Mouse (Mus musculus) mature B cell (primary cell): ENCODE results near the gene Spns2.
"Not testable (repeated sequence)": the region's sequence is repeated elsewhere in the genome, so short reads cannot be mapped to it uniquely, and the experiment has no call there.

ENCODE experiments used
- in situ Hi-C: fragments of 300-500 bp; cut with MboI; formaldehyde crosslinking; loops from 2 replicates; pipeline ENCODE4 v1.14.3; 2019

Gene Spns2

DNA sequence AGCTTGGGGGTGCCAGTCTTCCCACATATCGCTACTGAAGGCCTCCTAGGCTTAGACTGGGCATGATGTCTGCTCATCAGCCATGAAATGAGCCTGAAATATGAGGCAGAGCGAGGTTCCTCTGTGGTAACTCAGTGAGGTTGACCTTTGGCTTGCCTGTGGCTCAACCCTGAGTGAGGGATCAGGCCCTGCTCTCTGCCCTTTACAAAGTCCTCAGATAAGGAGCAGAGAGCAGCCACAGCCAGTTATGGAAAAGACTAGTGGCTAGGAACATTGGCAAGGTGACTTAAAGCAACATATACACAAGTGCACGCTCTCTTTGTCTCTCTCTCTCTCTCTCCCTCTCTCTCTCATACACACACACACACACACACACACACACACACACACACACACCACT, 14.8 kb downstream of the Spns2 start:
- in situ Hi-C loops: no loop called here

DNA sequence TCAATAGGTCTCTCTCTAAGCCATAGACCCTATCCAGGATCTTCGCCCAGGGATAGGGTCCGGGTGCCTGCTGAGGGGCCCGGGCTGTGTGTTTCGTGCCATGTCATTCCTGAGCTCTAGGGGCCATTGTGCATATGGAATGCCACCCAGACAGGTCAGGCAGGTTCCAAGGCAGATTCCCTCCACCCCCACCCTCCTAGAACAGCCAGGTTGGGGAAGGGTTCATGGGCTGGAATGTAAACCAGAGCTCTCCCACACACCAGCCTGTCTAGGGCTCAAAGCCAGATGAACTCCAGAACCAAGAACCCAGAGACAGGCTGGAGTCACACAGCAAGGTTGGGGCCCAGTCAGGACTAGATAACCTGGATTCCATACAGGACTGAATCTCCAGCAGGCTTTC, 16.2 kb downstream of the Spns2 start:
- in situ Hi-C loops: no loop called here

DNA sequence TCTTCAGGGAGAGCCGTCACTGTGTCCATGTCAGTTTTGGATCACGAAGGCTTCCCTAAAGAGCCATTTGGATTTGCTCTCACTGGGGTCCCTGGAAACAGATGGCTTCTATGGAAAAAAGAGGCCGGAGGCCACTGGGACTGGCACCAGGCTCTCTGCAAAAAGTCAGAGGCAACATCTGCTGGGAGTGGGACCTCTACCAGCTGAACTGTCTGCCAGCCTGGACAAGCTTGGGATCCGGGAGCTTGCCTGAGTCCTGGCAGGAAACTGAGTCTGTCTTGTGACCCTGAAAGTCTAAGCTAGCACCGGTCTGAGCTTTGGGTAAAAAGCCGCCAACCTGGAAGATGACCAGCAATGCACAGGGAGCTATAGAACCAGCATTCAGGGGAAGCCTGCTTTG, 18.3 kb downstream of the Spns2 start:
- in situ Hi-C loops: no loop called here

DNA sequence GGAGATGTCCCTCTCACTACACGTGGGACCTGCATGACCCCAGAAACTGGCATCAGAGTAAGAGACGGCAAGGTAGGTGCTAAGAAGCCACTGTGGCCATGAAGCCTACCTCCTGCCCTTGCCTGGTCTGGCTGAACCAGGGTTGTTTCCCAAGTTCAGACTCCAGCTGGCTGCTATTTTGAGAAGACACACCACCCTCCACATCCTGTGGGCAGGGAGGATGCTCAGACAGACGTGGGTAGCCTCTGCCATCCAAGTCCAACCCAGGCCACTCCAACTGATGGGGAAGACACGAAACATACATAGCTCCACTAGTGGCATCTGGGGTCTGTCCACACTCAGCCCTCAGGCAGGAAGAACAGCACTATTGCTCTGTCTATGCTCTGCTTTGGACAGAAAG, 19.7 kb downstream of the Spns2 start:
- in situ Hi-C loops: no loop called here

DNA sequence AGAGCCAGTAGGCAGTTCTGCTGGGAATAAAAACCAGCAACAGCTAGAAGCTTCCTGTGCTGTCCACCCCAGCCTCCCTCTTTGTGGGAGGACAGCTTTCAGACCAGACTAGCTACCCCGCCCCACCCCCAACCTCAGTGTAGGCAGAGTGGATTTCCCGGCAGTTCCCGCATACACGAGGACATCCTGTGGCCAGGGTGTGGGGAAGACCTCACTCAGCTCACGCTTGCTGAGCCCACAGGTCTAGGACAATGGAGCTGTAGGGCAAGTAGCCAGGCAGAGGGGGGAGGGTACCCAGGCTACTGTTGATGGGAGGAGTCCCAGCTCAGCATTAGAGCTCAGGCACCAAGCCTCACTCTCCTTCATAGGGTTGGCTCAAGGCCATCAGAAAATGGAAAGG, 20.5 kb downstream of the Spns2 start:
- in situ Hi-C loops: no loop called here

GRCm38 (mm10) chr11:72468525-72468924, 21.2 kb downstream of the Spns2 start:
- in situ Hi-C loops: no loop called here

GRCm38 (mm10) chr11:72466694-72467507, 22.8 kb downstream of the Spns2 start:
- in situ Hi-C loops: no loop called here

GRCm38 (mm10) chr11:72465978-72466693, 23.6 kb downstream of the Spns2 start:
- in situ Hi-C loops: no loop called here

GRCm38 (mm10) chr11:72464821-72465220, 24.9 kb downstream of the Spns2 start:
- in situ Hi-C loops: no loop called here

DNA sequence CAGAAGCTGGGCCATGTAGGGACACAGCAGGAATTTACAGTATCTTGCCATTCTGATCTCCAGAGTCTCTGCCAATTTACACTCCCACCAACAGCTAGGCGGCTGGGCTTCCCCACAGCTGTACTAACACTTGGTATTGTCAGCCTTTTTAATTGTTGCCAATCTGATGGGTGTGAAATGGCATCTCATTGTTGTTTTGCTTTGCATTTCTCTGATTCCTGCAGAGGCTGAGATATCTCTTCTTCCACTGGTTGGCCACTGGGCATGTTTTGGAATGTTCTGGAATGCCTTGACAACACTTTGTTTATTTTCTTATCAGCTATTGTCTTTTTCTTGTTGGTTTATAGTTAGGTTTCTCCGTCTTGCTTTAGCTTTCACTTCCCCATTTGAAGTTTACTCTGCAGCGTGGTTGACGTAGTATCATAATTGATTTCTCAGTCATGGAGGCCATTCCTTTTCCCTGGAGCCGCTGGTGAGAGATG, 28.2 kb downstream of the Spns2 start:
- in situ Hi-C loops: no loop called here

DNA sequence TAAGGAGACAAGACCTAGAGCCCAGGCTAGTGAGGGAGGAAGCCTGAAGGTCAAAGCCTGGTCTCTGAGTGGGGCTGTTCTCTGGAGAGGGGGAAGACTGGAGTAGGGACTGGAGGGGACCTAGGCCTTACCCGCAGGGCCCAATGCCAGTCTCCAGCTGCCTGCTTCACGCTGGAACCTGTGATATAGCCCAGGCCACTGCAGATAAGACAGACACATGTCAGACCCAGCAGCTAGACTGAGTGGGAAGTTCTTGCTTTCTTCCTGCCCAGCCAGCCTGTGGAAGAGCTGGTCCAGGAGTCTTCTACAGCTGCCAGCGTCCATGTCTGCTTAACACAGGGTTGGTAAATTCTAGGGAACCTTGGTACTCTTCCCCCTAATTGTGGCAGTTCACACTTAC, 31.2 kb downstream of the Spns2 start:
- in situ Hi-C loops: no loop called here

GRCm38 (mm10) chr11:72457995-72458496, 31.7 kb downstream of the Spns2 start:
- in situ Hi-C loops: no loop called here

DNA sequence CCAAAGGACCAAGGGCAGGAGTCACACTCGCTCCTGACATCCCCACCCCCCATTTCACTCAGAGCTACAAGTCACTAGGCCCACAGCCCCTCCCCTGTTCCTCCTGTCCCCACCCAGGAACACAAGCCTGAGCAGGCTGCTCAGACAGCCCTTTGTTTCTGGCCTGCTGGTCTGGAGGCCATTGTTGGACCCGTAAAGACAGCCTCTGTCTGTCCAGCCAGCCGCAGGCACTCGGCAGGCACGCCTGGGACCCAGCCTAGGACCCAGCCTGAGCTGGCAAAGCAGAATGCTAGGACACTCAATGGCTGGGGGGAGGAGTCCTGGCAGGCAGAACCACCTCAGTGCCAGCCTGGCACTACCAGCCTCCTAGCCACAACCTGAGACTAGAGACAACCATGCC, 34.0 kb downstream of the Spns2 start:
- in situ Hi-C loops: no loop called here

- in situ Hi-C loops: no loop called here
Measured at GRCm38 (mm10) chr11:72453105-72453953, 36.4 kb downstream of the Spns2 start.

DNA sequence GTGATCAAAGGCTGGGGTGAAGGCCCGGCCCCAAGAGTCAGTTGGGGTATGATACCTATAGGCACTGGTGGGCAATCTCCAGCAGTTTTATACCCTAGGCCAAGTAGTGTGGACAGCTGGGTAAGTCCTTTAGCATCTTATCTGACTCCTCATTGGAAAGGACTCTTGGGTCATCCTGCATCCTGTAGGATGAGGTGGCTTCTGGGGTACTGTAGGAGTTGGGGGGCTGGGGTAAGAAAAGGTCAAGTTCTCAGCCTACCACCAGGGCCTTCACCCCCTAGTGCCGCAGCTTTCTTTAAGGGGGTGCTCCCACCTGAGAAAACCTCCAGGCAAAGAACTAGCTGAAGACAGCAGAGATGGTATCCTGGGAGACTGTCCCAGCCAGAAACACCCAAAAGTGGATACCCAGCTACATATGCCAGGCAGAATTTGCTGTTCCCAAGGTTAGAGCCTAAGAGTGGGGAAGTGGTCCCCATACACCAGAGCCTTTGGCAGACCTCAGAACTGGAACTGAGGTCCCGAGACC, 37.5 kb downstream of the Spns2 start:
- in situ Hi-C loops: no loop called here

- in situ Hi-C loops: no loop called here
Measured at GRCm38 (mm10) chr11:72447475-72447874, 42.2 kb downstream of the Spns2 start.

DNA sequence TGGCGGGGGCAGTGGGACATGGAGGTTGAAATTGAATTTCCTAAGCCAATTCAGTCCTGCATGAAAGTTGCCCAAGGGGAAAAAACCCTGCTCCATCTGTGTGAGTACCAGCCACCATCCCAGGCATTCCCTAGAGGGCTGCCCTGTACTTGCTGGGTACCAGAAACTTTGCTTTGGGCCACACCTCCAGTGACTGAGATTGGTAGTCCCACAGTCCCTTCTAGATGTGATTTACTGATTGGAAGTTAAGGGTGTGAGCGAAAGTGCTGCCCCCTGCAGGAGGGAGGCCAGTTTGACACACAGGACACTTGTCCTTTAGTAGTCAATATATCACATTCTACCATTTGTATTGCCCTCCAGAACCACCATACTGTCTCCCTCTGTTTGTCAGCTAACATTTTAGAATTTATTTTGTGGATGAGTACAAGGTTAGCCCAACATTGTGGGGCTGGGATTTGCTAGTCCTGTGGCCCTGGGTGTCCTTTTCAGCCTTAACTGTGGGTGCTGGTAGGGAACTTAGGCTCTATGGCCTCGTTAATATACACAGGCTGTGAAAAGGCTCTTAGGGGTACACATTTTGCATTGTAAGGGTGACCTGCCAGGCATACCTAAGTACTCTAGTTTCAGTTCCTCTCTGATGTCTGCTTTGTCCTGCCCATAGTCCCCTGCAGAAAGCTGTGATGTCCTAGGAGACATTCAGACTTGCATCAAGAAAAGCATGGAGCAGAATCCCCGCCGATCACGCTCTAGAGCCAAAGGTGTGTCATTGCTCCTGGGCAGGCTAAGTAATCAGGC, 43.2 kb downstream of the Spns2 start:
- in situ Hi-C loops: no loop called here

DNA sequence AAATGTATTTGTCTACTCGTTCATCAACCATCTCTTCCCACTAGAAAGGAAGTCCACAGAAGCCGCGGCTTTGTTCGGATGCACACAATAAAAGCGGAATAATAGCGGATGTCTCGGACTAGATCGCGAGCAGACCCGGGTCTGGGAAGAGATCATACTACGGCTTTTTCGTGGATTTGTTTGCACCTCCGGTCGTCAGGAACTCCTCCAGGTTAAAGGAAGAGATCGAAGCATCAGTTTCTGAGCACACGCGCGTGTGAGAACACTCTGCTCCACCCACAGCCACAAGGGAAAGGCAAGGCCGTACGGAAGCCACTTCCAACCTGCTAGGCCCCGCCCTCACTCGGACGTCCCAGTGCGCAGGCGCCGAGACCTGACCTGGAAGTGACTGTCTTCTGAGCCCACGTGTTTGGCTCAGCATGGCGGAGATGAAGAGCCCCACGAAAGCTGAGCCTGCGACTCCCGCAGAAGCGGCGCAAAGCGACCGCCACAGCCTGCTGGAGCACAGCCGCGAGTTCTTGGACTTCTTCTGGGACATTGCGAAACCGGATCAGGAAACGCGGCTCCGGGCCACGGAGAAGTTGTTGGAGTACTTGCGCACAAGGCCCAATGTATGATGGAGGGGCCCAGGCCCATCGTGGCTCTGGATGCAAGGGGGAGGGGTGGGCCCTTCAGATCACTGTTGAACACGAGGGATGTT, 48.6 kb downstream of the Spns2 start, which contains the start of gene Mybbp1a:
Mybbp1a (plus strand) TSS at position 391 of the 700 bp plus-strand sequence.
- in situ Hi-C loops: no loop called here

DNA sequence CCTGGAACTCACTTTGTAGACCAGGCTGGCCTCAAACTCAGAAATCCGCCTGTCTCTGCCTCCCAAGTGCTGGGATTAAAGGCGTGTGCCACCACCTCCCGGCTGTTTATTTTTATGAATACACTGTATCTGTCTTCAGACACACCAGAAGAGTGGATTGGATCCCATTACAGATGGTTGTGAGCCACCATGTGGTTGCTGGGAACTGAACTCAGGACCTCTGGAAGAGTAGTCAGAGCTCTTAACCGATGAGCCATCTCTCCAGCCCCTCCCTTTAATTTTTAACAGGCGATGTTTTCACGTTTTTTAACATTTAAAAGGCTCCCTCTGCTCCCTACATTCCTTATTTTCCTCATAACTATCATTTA, 49.1 kb downstream of the Spns2 start:
- in situ Hi-C loops: not testable (repeated sequence)

DNA sequence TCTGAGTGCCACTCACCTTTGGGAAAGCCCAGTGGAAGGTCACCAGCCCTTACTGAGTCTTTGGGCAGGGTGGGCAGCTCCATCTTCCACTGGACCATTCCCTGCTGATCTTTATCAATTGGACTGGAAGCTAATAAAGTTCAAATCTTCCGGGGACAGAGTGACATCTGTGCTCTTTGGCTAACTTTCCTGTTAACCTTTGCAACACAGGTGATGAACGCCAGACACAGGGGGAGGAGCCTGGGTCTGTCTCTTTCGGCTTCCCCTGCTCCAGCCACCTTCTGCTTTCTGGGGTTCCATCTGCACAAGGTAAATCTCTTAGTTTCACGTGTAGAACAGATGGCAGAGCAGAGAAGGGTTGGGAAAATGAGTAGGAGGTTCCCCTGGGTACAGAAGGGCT, 51.3 kb downstream of the Spns2 start:
- in situ Hi-C loops: no loop called here
